Mouse (Mus musculus) skeletal muscle tissue, postnatal 0 days (tissue): ENCODE results near the gene Actr10. TPM values are rescaled to one million over a fixed set of nuclear protein-coding genes. Genes with fewer than 3 reads are reported as not detected.

ENCODE experiments used
- polyA plus RNA-seq: library from polyadenylated mRNA; unstranded; fragments of >200 nt; fragmentation: Nextera tagmentation; extraction: Ambion mirVana; gene quantifications from 2 replicates; pipeline ENCODE4 v1.2.1, GENCODE M21; 2015

Actr10 gene
- polyA plus RNA-seq: 178 and 190 TPM in 2 replicates

DNA sequence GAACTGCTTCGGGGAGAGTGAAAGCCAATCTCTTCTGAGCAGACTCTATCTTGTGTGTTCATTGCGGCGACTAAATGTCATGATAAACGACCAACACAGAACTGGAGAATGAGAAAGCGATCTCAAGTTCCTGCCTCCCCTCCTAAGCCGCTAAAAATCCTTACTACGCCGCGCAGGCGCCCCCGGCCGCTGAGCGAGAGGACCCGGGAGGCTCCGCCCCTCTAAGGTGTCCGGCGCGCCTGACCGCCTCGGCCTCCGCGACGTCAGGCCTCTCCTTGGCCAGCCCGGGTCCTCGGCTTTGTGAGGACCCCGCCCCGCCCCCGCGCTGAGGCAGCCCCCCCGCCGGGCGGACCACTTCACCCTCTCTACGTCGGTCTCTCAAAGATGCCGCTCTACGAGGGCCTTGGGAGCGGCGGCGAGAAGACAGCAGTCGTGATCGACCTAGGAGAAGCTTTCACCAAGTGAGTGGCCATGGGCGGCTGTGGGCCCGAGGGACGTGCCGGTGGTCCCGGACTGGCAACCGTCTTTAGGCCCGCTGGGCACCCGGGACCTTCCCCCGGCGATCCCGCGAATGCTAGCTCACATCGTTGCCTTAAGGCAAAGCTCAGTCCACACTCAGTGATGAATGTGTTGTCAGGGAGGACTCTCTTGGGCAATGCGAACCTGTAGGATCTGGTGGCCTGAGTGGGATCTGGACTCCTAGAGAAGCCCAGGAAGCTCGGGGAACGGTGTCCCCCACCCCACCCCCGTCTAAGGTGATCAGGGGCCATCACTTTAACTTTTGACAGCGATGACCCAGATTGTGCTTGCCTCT lies at the start of gene Actr10:
Gene Actr10 (plus strand): TSS at position 287 of the 814 bp plus-strand sequence.

GRCm38 (mm10) chr12:70974441-70975266 lies 37.0 kb downstream of the Actr10 start, which contains the start of gene Psma3:
Gene Psma3 (plus strand): TSS chr12:70974621.

Other genes starting within 250 kb of the Actr10 start
- gene Frmd6, start 112.3 kb upstream of the Actr10 start, polyA plus RNA-seq: 18.4 and 18.8 TPM in 2 replicates
- 583 and 656 TPM in 2 replicates for gene Psma3, start 36.8 kb downstream of the Actr10 start, polyA plus RNA-seq
- 18.0 and 20.2 TPM in 2 replicates for gene Arid4a, start 78.1 kb downstream of the Actr10 start, polyA plus RNA-seq
- gene Tomm20l, start 173.6 kb downstream of the Actr10 start, polyA plus RNA-seq: not detected in 2 replicates
- 63.3 and 65.5 TPM in 2 replicates for gene Timm9, start 198.8 kb downstream of the Actr10 start, polyA plus RNA-seq
- 4.0 and 5.1 TPM in 2 replicates for gene 2700049A03Rik, start 199.0 kb downstream of the Actr10 start, polyA plus RNA-seq